Mouse (Mus musculus): Measurements from ENCODE around the gene Ell. TPM values are rescaled to one million over a fixed set of nuclear protein-coding genes. Genes with fewer than 3 reads are reported as not detected.
A peak's percentile ranks its signal among the peaks of the same experiment; 100 is the strongest.
"Not testable (repeated sequence)": the region's sequence is repeated elsewhere in the genome, so short reads cannot be mapped to it uniquely, and the experiment has no call there.

The Ell gene
- polyA plus RNA-seq, 1 experiment from 2014 or later: 21.8 TPM

GRCm38 (mm10) chr8:70505698-70506327 lies 33.4 kb upstream of the Ell start:
- peak; percentile 25; the same call in 1 of the 2 replicates for ATAC-seq (replicated peaks; ENCODE audit: low FRiP score)
- Histone ChIP-seq H3K9me3 (ENCODE audit: control insufficient read depth, low read length) (no peaks in the 10 kb centered on the region), H3K36me3 (ENCODE audit: control insufficient read depth, insufficient read depth, low read length) (peaks cover 7% of the 10 kb centered on the region; the same call in 1 of the 2 replicates), H3K4me2 (ENCODE audit: low read depth, low read length, severe bottlenecking) (peak overlapping the region; percentile 76), H3K27me3 (ENCODE audit: control insufficient read depth, insufficient read depth, low read length) (peaks cover 29% of the 10 kb centered on the region), H3K4me3 (ENCODE audit: low read depth, low read length) (peak overlapping the region; percentile 62), H3K9ac (ENCODE audit: low read length) (peak overlapping the region; percentile 83), H3K4me1 (replicated peaks; ENCODE audit: control insufficient read depth, insufficient read depth, low read length) (peaks cover 18% of the 10 kb centered on the region), H3K27ac (ENCODE audit: low read depth, low read length) (peak overlapping the region; percentile 73)
- 37% methylated on average over 32 of the region's 32 CpGs for WGBS
- DNase-seq (ENCODE audit: low spot score): no peak

GRCm38 (mm10) chr8:70506328-70507026 lies 32.8 kb upstream of the Ell start, which contains the start of gene Rex1bd:
Gene Rex1bd (minus strand): TSS chr8:70506752.
- ATAC-seq (replicated peaks; ENCODE audit: low FRiP score) (peak; percentile 87), DNase-seq (ENCODE audit: low spot score) (peak; percentile 97)
- H3K4me3 ChIP-seq (ENCODE audit: low read depth, low read length): peak within 1 kb of the TSS; percentile 62
- peak within 1 kb of the TSS; percentile 73 for H3K27ac ChIP-seq (ENCODE audit: low read depth, low read length)
- peak within 1 kb of the TSS; percentile 83 for H3K9ac ChIP-seq (ENCODE audit: low read length)
- peaks cover 7% of the 10 kb centered on the region; the same call in 1 of the 2 replicates for H3K36me3 ChIP-seq (ENCODE audit: control insufficient read depth, insufficient read depth, low read length)
- H3K9me3 ChIP-seq (ENCODE audit: control insufficient read depth, low read length): no peaks in the 10 kb centered on the region
- peak within 1 kb of the TSS; percentile 76 for H3K4me2 ChIP-seq (ENCODE audit: low read depth, low read length, severe bottlenecking)
- WGBS: 2% methylated on average over 40 of the region's 40 CpGs
- H3K4me1 ChIP-seq (replicated peaks; ENCODE audit: control insufficient read depth, insufficient read depth, low read length): peaks cover 18% of the 10 kb centered on the region
- H3K27me3 ChIP-seq (ENCODE audit: control insufficient read depth, insufficient read depth, low read length): peaks cover 22% of the 10 kb centered on the region

DNA sequence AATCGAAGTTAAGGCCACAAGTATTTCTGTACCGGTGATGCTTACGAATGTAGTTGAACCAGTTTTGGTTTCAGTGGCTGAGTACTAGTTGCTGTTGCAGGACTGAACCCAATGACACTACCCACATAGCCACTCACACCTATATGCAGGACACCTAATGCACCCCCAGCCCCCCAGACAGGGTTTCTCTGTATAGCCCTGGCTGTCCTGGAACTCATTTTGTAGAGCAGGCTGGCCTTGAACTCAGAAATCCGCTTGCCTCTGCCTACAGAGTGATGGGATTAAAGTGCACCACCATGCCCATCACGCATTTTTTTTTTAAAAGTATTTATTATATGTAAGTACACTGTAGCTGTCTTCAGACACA lies 32.2 kb upstream of the Ell start:
- Histone ChIP-seq H3K4me2 (ENCODE audit: low read depth, low read length, severe bottlenecking) (no peak overlapping the region), H3K4me3 (ENCODE audit: low read depth, low read length) (no peak overlapping the region), H3K27ac (ENCODE audit: low read depth, low read length) (no peak overlapping the region), H3K36me3 (ENCODE audit: control insufficient read depth, insufficient read depth, low read length) (peaks cover 7% of the 10 kb centered on the region; the same call in 1 of the 2 replicates), H3K4me1 (replicated peaks; ENCODE audit: control insufficient read depth, insufficient read depth, low read length) (peaks cover 20% of the 10 kb centered on the region), H3K9ac (ENCODE audit: low read length) (no peak overlapping the region), H3K27me3 (ENCODE audit: control insufficient read depth, insufficient read depth, low read length) (peaks cover 17% of the 10 kb centered on the region), H3K9me3 (ENCODE audit: control insufficient read depth, low read length) (no peaks in the 10 kb centered on the region)
- WGBS: 66% methylated on average over 5 of the region's 5 CpGs
- no peak for ATAC-seq (replicated peaks; ENCODE audit: low FRiP score)
- DNase-seq (ENCODE audit: low spot score): no peak

GRCm38 (mm10) chr8:70509281-70509952 lies 29.8 kb upstream of the Ell start:
- H3K9me3 ChIP-seq (ENCODE audit: control insufficient read depth, low read length): no peaks in the 10 kb centered on the region
- H3K4me3 ChIP-seq (ENCODE audit: low read depth, low read length): peak overlapping the region; percentile 98
- no peaks in the 10 kb centered on the region for H3K27me3 ChIP-seq (ENCODE audit: control insufficient read depth, insufficient read depth, low read length)
- H3K27ac ChIP-seq (ENCODE audit: low read depth, low read length): peak overlapping the region; percentile 93; the same call in 1 of the 2 replicates
- H3K4me2 ChIP-seq (ENCODE audit: low read depth, low read length, severe bottlenecking): peak overlapping the region; percentile 76
- ATAC-seq (replicated peaks; ENCODE audit: low FRiP score) (no peak), DNase-seq (ENCODE audit: low spot score) (no peak)
- H3K9ac ChIP-seq (ENCODE audit: low read length): peak overlapping the region; percentile 97
- H3K36me3 ChIP-seq (ENCODE audit: control insufficient read depth, insufficient read depth, low read length): peaks cover 12% of the 10 kb centered on the region; the same call in 1 of the 2 replicates
- 14% methylated on average over 25 of the region's 25 CpGs for WGBS
- H3K4me1 ChIP-seq (replicated peaks; ENCODE audit: control insufficient read depth, insufficient read depth, low read length): peaks cover 16% of the 10 kb centered on the region

DNA sequence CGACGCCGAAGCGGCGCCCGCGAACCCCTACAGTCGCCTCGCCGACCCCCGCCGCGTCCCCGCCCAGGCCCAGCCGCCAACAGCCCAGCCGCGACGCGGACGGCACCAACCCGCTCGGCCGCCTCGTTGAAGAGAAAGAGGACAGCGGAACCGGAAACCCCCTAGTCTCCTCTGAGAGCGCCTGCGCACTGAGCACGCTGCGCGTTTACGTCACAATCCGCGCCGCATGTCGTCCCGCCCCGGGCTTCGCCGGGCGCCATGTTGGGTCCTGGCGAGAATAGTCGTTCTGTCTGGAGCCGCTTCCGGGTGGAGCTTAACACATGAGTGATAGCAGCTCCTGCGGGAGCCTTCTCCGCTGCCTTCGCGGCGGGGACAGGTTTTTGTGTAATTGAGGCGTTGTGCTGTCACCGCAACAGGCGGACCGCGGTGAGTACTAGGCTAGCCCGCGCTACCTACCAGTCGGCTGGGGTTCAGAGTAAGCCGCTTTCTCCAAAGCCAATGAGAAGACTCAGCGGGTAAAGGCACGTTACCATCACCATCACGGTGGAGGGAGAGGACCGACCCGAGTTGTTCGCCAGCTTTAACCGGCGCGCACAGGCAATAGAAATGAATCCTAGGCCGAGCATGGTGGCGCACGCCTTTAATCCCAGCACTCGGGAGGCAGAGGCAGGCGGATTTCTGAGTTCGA lies 28.9 kb upstream of the Ell start, which contains the start of gene Uba52:
Gene Uba52, minus strand, starts transcription at position 574 of the 688 bp plus-strand sequence.
- Histone ChIP-seq H3K36me3 (ENCODE audit: control insufficient read depth, insufficient read depth, low read length) (peaks cover 12% of the 10 kb centered on the region; the same call in 1 of the 2 replicates), H3K9me3 (ENCODE audit: control insufficient read depth, low read length) (no peaks in the 10 kb centered on the region), H3K9ac (ENCODE audit: low read length) (peak within 1 kb of the TSS; percentile 97), H3K4me2 (ENCODE audit: low read depth, low read length, severe bottlenecking) (peak within 1 kb of the TSS; percentile 76), H3K4me3 (ENCODE audit: low read depth, low read length) (peak within 1 kb of the TSS; percentile 98), H3K4me1 (replicated peaks; ENCODE audit: control insufficient read depth, insufficient read depth, low read length) (peaks cover 16% of the 10 kb centered on the region), H3K27ac (ENCODE audit: low read depth, low read length) (peak within 1 kb of the TSS; percentile 93), H3K27me3 (ENCODE audit: control insufficient read depth, insufficient read depth, low read length) (no peaks in the 10 kb centered on the region)
- ATAC-seq (replicated peaks; ENCODE audit: low FRiP score) (peak; percentile 84), DNase-seq (ENCODE audit: low spot score) (peak; percentile 98)
- WGBS: 1% methylated on average over 74 of the region's 74 CpGs

DNA sequence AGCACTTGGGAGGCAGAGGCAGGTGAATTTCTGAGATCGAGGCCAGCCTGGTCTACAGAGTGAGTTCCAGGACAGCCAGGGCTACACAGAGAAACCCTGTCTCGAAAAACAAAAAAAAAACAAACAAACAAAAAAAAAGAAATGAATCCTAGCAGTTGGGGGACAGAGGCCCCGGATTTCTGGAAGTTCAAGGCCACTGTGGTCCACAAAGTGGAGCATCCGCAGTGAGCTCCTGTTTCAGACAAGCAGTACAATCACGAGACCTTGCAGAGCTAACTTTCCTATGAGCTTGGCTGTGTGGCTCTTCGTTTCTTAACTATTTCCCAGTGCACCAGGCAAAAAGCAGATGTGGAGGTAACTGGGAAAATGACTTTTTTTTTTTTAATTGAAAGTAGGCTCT lies 28.1 kb upstream of the Ell start:
- WGBS: 86% methylated on average over 6 of the region's 6 CpGs
- H3K4me2 ChIP-seq (ENCODE audit: low read depth, low read length, severe bottlenecking): peak overlapping the region; percentile 76; the same call in 1 of the 2 replicates
- not testable (repeated sequence) for H3K27ac ChIP-seq (ENCODE audit: low read depth, low read length); ATAC-seq (replicated peaks; ENCODE audit: low FRiP score); DNase-seq (ENCODE audit: low spot score); H3K9me3 ChIP-seq (ENCODE audit: control insufficient read depth, low read length); H3K27me3 ChIP-seq (ENCODE audit: control insufficient read depth, insufficient read depth, low read length)
- peaks cover 12% of the 10 kb centered on the region; the same call in 1 of the 2 replicates for H3K4me1 ChIP-seq (replicated peaks; ENCODE audit: control insufficient read depth, insufficient read depth, low read length)
- peak overlapping the region; percentile 98 for H3K4me3 ChIP-seq (ENCODE audit: low read depth, low read length)
- H3K36me3 ChIP-seq (ENCODE audit: control insufficient read depth, insufficient read depth, low read length): peaks cover 12% of the 10 kb centered on the region; the same call in 1 of the 2 replicates
- peak overlapping the region; percentile 97 for H3K9ac ChIP-seq (ENCODE audit: low read length)

DNA sequence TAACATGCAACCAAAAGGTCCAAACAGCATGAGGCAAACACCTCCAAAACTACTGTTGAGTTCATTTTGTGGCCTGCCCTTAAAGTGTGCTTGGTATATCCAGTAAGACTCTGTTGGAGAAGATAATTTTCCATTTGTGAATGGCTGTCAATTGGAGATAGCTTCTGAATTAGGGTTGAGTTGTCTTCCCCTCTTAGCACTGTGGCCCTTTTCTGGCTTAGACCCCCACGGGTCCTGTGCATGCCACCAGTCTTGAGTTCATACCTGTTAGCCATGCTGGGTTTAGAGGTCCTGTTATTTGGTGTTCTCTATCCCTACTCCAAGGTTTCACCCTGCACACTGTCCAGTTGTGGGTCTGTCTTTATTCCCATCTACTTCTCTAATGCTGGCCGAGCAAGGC lies 27.5 kb upstream of the Ell start:
- H3K27ac ChIP-seq (ENCODE audit: low read depth, low read length): no peak overlapping the region
- no peak overlapping the region; the same call in 1 of the 2 replicates for H3K4me3 ChIP-seq (ENCODE audit: low read depth, low read length)
- 89% methylated on average over 2 of the region's 2 CpGs for WGBS
- no peak overlapping the region for H3K9ac ChIP-seq (ENCODE audit: low read length)
- no peaks in the 10 kb centered on the region for H3K9me3 ChIP-seq (ENCODE audit: control insufficient read depth, low read length)
- H3K4me1 ChIP-seq (replicated peaks; ENCODE audit: control insufficient read depth, insufficient read depth, low read length): peaks cover 12% of the 10 kb centered on the region; the same call in 1 of the 2 replicates
- H3K27me3 ChIP-seq (ENCODE audit: control insufficient read depth, insufficient read depth, low read length): no peaks in the 10 kb centered on the region
- 0 out of 2 replicates have a peak overlapping the region, but pooled peaks have one; percentile 11 for H3K4me2 ChIP-seq (ENCODE audit: low read depth, low read length, severe bottlenecking)
- no peak for ATAC-seq (replicated peaks; ENCODE audit: low FRiP score)
- no peak for DNase-seq (ENCODE audit: low spot score)
- peaks cover 12% of the 10 kb centered on the region; the same call in 1 of the 2 replicates for H3K36me3 ChIP-seq (ENCODE audit: control insufficient read depth, insufficient read depth, low read length)

Data from forebrain, embryonic 11.5 days (tissue).